9 mouse cellular contexts compared by ENCODE assay signal in genomic region chr10:62217196-62217595, GRCm38 (mm10). TPM values are rescaled to one million over a fixed set of nuclear protein-coding genes. Genes with fewer than 3 reads are reported as not detected.
A peak's percentile ranks its signal among the peaks of the same experiment; 100 is the strongest.
DNase-seq lines count a peak whose midpoint lies in the region; ATAC-seq lines count a peak whose summit lies in the region.
"Had no signal": no experiment of that assay in that cellular context is flagged by ENCODE, and none has a peak within 500 bp of the region (broad histone marks: within the 10 kb centered on the region; RNA-seq: fewer than 3 reads in every experiment).

No protein-coding gene starts in this region.

- no peaks in the 10 kb centered on the region for H3K27me3 ChIP-seq in heart, embryonic 14.5 days (ENCODE audit: control insufficient read depth, insufficient read depth, low read length)
- H3K27me3 ChIP-seq in midbrain, embryonic 12.5 days = no peaks in the 10 kb centered on the region

- H3K36me3 ChIP-seq in heart, embryonic 14.5 days (ENCODE audit: control insufficient read depth, insufficient read depth, low read length) = no peaks in the 10 kb centered on the region
- H3K36me3 ChIP-seq in midbrain, embryonic 12.5 days = no peaks in the 10 kb centered on the region

- H3K9me3 ChIP-seq in heart, embryonic 14.5 days (ENCODE audit: control insufficient read depth, low read length) = no peaks in the 10 kb centered on the region
- no peaks in the 10 kb centered on the region for H3K9me3 ChIP-seq in midbrain, embryonic 12.5 days

- 0 out of 2 replicates have a peak, but pooled peaks have one; percentile 24 for ATAC-seq in heart, embryonic 14.5 days (ENCODE audit: insufficient number of reproducible peaks, insufficient read depth, low FRiP score, low read depth)
- ATAC-seq in midbrain, embryonic 12.5 days (ENCODE audit: low FRiP score, low read depth) = no peak

- H3K4me3 ChIP-seq in heart, embryonic 14.5 days (ENCODE audit: control insufficient read depth in 1 of 2, insufficient read depth in 1 of 2, low read depth in 1 of 2, low read length in 2 of 2) = no peak overlapping the region
- H3K4me3 ChIP-seq in midbrain, embryonic 12.5 days = no peak overlapping the region
- H3K4me3 ChIP-seq: myocyte had no signal

- H3K4me1 ChIP-seq in heart, embryonic 14.5 days (ENCODE audit: control insufficient read depth in 2 of 2, insufficient read depth in 2 of 2, low read length in 2 of 2) = peaks cover 0 to 4% of the 10 kb centered on the region in 2 experiments; a peak in 1 of 4 replicates
- H3K4me1 ChIP-seq in midbrain, embryonic 12.5 days = peaks cover 7% of the 10 kb centered on the region

- peak overlapping the region; percentile 66 to 67 for H3K27ac ChIP-seq in heart, embryonic 14.5 days (replicated peaks in 1 of 2; ENCODE audit: control insufficient read depth in 1 of 2, insufficient read depth in 1 of 2, low read depth in 2 of 2, low read length in 2 of 2)
- H3K27ac ChIP-seq in midbrain, embryonic 12.5 days (replicated peaks) = peak overlapping the region; percentile 69

- H3K4me2 ChIP-seq in heart, embryonic 14.5 days (ENCODE audit: low read length) = no peak overlapping the region
- no peak overlapping the region for H3K4me2 ChIP-seq in midbrain, embryonic 12.5 days (replicated peaks)

- 50% methylated on average over 8 of the region's 8 CpGs for WGBS in heart, embryonic 14.5 days
- 44% methylated on average over 8 of the region's 8 CpGs for WGBS in midbrain, embryonic 12.5 days

- peak; percentile 38 for DNase-seq in adrenal gland, postnatal 10 days
- DNase-seq in adrenal gland, postnatal 25 days = no peak
- DNase-seq in kidney, postnatal 10 days = peak; percentile 66
- no peak for DNase-seq in MN1 (ENCODE audit: low spot score)
- no peak for DNase-seq in thymus, postnatal 14 days
- no peak for DNase-seq in c-Kit-positive CD71-positive TER-119-positive erythroid progenitor cells, embryonic 14.5 days (ENCODE audit: low spot score)

- no peak overlapping the region for H3K9ac ChIP-seq in heart, embryonic 14.5 days (ENCODE audit: low read length)
- no peak overlapping the region for H3K9ac ChIP-seq in midbrain, embryonic 12.5 days (replicated peaks)

RNA-seq across cellular contexts. Expression of gene Tspan15, which starts 13.9 kb away (rescaled TPM):
- total RNA-seq in adrenal gland, postnatal 10 days (2021) = 10 to 100 TPM; 16.4 to 23.6 TPM
- 22.1 and 31.0 TPM in 2 replicates for total RNA-seq in adrenal gland, postnatal 25 days (2021)
- polyA plus RNA-seq in heart, embryonic 14.5 days (2014; fragmentation: Nextera tagmentation; extraction: Ambion mirVana) = 4.8 and 5.1 TPM in 2 replicates
- polyA plus RNA-seq in midbrain, embryonic 12.5 days (2016; fragmentation: Nextera tagmentation; extraction: Ambion mirVana) = 11.7 and 12.5 TPM in 2 replicates

RNA-seq across cellular contexts. Expression of gene Tacr2, which starts 35.0 kb away (rescaled TPM):
- total RNA-seq in adrenal gland, postnatal 10 days (2021) = 1 to 10 TPM; 9.0 to 9.5 TPM
- 36.1 and 52.0 TPM in 2 replicates for total RNA-seq in adrenal gland, postnatal 25 days (2021)
- not detected in 2 replicates for polyA plus RNA-seq in heart, embryonic 14.5 days (2014; fragmentation: Nextera tagmentation; extraction: Ambion mirVana)
- not detected in 2 replicates for polyA plus RNA-seq in midbrain, embryonic 12.5 days (2016; fragmentation: Nextera tagmentation; extraction: Ambion mirVana)

Comparison
In these comparisons a context has a peak if more than half of its experiments do, and no peak if none do; other contexts are left out.
1. DNase-seq: peak in adrenal gland, postnatal 10 days (single experiment) and kidney, postnatal 10 days (single experiment); none in adrenal gland, postnatal 25 days (single experiment), MN1 (single experiment), thymus, postnatal 14 days (single experiment) and c-Kit-positive CD71-positive TER-119-positive erythroid progenitor cells, embryonic 14.5 days (single experiment).